Mouse (Mus musculus) mouse trophoblast stem cell (cell line): ENCODE measurements around the gene Ube2e2.

ENCODE experiments used
- in situ Hi-C, 2 experiments: fragments of 300-500 bp; cut with MseI, MboI; formaldehyde crosslinking; loops; 2 replicates in 1 of 2; 3 replicates in 1 of 2; pipeline ENCODE4 v1.15.1; 2025

Ube2e2 gene

DNA sequence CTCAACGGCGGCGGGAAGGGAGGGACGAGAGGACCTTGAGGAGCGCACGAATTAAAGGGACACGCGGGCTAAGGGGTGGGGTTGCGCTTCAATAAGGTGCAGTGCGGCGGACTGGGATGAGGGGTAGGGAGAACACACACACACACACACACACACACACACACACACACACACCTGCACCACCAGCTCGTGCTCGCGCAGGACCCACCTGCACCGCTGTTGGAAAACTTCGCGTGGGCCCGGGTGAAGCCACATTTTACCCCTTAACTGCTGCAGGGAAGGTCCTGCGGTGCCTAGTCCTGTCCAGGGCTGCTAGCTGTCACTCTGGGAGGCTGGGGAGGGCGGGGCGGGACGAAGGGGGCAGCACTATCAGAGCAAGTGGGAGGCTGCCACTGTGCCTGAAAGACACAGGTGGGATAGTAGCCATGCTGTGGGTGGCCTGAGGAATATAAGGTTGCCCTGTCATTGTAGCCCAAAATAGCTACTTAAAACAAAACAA, at the start of gene Ube2e2:
Ube2e2 (minus strand) TSS at position 321 of the 499 bp plus-strand sequence.
- in situ Hi-C loops: no loop called here

GRCm38 (mm10) chr14:18940068-18940467, 46.0 kb upstream of the Ube2e2 start:
- in situ Hi-C loops: no loop called here

DNA sequence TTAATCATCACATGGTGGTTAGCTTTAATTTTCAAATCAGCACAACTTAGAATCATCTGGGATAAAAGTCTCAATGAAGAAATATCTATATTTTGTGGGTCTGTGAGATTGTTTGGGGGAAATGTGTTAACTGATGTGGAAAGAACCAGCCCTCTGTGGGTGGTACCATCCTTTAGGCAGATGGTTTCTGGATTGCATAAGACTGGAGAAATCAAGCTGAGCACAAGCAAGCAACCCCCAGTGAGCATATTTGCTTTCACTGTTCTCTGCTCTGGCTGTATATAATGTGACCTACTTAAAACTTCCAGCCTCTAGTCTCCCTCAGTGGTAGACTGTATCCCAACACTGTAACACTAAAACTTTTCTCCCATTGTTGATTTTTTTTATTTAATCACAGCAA, 9.5 kb upstream of the Ube2e2 start:
- in situ Hi-C loops: no loop called here

DNA sequence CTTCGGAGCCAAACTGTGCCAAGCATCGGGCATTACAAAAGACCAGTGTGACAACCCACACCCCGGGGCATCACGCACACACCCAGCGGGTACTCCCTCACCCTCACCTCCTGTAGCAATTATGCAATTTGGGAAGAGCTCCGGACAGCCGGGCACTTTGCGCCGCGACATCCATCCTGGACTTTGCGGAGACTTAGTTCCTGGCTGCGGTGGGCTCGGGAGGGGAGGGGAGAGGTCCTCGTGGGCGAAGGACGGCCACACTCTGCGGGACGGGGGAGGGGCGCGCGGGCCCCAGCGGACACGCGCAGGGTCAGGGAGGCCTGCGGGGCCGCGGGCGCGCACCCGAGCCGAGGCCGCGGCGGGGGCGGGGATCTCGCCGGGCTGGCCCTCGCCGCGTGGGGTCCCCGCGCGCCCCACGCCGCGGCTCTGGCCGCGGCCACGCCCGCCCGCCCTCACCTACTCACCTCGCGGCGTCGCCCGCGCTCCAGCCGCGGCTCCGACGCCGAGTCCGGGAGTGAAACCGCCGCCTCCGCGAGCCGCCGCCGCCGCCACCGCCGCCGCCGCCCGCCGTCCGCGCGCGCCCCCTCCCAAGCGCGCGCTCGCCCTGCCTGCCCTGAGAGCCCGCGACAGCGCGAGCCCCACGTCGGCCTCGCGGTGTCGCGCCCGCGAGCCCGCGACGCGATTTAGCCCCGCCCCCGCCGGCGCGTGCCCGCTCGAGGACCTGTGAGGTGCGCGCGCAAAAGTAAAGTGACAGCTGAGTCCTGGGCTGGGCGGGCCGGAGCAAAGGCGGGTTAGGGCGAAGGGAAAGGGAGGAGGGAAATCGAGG, 733 bp downstream of the Ube2e2 start:
- in situ Hi-C loops: no loop called here

DNA sequence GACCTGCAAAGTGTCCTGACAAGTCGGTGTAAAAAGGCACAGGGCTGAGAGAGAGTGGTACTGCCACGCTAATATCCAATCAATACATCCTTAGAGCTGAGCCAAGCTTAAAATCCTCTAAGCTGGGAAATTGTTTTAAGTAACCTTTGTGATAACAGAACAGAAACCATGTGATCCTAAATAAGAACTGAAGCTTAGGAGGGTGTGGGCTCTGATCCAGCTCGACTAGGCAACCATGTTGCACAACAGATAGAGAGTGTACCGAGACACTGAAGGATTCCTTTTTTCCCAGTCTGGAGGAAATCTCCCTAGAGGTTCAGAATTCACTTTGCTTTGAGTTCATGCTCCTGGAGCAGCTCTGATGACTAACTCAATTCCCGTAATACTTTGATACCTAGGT, 4.5 kb downstream of the Ube2e2 start:
- in situ Hi-C loops: no loop called here

GRCm38 (mm10) chr14:18882493-18882892, 11.6 kb downstream of the Ube2e2 start:
- in situ Hi-C loops: no loop called here

DNA sequence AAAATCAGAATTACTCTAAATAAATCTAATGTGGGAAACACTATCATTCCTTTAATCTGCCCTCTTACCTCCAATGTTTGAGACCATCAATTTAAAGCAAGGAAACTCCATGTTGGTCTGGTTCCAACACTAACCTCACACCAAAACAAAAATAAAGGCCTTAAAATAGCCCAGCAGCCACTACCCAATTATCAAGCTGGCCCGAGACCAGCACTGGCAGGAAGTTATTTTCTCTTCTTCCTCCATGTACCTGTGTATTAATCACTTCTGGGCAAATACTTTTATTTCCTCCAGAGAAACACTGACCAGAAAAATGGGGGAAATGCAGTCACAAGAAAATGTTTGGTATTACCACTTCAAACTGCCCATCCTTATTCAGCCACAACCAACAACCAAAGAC, 23.4 kb downstream of the Ube2e2 start:
- in situ Hi-C loops: no loop called here

DNA sequence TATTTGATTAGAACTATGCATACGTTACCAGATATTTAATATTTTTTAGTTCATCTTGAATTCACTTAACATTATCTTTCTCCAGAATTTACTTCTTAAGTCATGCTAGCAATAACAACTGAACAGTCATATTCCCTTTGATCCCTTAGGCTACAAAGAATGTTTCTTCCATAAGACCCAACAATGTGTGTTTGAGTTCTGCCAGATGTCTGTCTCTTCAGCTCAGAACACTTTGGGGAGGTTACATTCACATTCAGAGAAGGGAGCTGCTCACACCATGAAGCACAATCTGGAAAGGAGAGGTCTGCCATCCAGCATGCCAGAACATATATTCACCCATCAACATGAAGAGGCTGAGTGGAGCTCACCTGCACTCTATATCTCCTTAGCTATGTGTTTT, 65.4 kb downstream of the Ube2e2 start:
- in situ Hi-C loops: no loop called here

DNA sequence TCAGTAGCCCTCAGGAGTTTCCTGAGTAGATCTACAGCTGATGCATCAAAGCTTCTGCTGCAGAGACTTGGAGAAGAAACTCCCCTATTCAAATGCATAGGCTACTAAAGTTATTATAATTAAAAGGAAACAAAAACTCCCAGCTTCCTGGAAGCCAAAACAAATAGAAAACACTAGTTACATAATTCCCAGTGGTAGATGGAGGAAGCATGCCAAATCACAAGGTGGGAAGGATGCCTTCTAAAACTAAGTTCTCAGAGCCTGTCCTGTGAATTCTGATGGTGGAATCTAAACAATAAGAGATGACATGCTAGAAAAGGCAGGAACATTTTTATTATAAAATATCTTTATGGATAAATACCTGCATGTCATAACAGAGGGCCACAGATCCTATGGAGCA, 67.3 kb downstream of the Ube2e2 start:
- in situ Hi-C loops: no loop called here

- in situ Hi-C loops: no loop called here
Observed at GRCm38 (mm10) chr14:18820713-18821112, 73.4 kb downstream of the Ube2e2 start.

DNA sequence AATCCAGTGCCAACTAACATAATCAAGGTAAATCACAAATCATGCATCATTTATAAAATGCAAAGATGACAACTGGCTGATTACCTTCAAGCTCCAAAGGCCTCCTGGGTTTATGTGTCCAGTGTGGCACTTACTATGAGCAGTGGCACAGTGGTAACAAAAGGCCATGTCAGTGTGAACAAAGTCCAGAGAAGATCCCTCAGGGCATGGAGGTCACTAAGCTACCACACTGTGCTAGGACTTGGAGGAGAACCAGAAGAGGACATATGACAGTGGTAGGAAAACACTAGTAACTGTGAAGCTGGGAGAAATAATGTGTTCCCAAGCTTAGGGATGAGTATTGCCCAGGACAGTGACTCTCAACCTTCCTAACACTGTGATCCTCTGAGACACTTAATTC, 97.2 kb downstream of the Ube2e2 start:
- in situ Hi-C loops: no loop called here

- in situ Hi-C loops: no loop called here
Observed at GRCm38 (mm10) chr14:18795787-18796186, 98.3 kb downstream of the Ube2e2 start.

- in situ Hi-C loops: no loop called here
Observed at GRCm38 (mm10) chr14:18778993-18779675, 114.9 kb downstream of the Ube2e2 start.

DNA sequence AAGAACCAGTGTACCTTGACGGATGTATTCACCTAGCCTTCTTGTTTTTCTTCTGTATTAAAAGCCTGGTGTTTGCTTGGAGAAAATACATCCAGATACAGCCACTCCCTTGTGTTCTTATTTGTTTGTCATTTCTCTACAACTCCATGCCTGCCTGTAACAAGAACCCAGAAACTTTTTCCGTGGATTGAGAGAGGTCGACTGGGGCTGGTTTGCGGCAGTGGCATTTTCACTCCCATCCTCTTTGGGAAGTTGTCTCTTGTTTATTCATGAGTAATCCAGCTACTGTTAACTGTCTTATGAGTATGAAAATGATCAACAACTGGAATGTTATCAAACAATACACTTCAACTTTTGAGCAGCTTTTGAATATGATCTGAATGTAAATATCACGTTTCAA, 115.8 kb downstream of the Ube2e2 start:
- in situ Hi-C loops: no loop called here

GRCm38 (mm10) chr14:18776132-18776531, 117.9 kb downstream of the Ube2e2 start:
- in situ Hi-C loops: no loop called here

- in situ Hi-C loops: no loop called here
Observed at GRCm38 (mm10) chr14:18773724-18774123, 120.3 kb downstream of the Ube2e2 start.

- in situ Hi-C loops: no loop called here
Observed at GRCm38 (mm10) chr14:18759601-18760356, 134.3 kb downstream of the Ube2e2 start.

DNA sequence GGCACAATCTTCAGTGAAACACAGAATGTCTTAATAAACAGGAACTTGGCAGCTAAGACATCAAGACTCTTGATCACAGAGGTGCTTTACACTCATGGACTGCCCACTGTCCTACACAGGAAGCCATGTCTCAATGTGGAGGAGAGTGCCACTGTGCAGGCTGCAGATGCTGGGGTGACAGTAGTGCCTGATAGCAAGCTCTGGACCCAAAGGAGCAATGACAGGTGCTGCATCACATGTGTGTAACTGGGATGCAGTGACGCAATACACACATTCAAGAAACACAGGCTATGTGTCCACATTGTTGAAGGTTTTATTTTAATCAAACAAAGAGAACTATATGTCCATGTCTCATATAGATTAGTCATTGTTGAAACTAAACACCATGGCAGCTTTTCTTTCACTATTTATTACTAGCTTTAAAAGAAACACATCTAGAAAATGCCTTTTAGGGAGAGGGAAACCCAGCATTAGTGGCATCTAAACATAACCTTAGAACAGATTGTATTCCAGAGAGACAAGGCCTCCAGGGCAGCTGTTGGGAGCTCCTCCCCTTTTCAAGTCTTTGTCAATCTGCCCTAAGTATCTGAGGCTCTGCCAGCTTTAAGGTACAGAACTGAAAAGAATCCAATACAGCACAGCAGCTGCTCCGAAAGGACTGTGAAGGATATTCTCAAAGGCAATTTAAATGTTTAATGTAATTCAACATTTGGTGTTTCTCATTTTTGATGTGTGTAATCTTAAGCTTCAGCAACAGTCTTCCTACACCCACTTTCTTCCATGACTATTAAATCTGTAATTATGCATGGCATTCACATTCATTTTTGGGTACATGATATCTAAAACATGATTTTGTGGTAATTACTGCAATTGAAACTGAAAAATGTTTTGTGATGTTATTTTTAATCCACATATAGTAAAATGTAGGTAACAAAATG, 135.2 kb downstream of the Ube2e2 start:
- in situ Hi-C loops: no loop called here

GRCm38 (mm10) chr14:18758003-18758402, 136.1 kb downstream of the Ube2e2 start:
- in situ Hi-C loops: no loop called here

- in situ Hi-C loops: no loop called here
Observed at GRCm38 (mm10) chr14:18755410-18755809, 138.7 kb downstream of the Ube2e2 start.

DNA sequence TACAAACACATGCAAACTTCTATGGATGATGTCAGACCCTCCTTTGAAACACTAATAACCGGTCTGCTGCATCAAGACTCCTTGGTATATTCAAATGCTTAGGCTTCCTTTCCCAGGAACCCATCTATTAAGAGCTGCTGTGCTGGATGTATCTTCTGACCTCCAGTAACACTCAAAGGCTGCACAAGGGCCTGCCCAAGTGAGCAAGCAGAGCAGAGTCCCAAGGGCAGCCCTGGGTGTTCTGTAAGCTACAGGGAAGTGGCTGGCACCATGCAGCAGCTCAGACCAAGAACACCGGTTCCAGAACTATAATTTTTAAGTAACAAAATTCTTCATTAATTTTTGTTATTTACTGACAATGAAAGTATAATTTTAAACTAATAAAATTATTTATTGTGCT, 139.5 kb downstream of the Ube2e2 start:
- in situ Hi-C loops: no loop called here
